Mouse (Mus musculus) heart, embryonic 14.5 days (tissue): ENCODE data around the gene Tfdp2. TPM values are rescaled to one million over a fixed set of nuclear protein-coding genes. Genes with fewer than 3 reads are reported as not detected.
A peak's percentile ranks its signal among the peaks of the same experiment; 100 is the strongest.

ENCODE experiments used
- ATAC-seq: fragments of 200-750 bp; cut with Nextera tagmentation; 2 replicates; pipeline ENCODE4 v1.8.0; 2017; ENCODE audit warnings: low read depth, moderate TSS enrichment; ENCODE audit not compliant: insufficient number of reproducible peaks, insufficient read depth, low FRiP score
- H3K27ac ChIP-seq, 2 experiments: fragments of 200-500 bp in 1 of 2; fragments of 300-500 bp in 1 of 2; sonication (generic) in 1 of 2; replicated peaks in 1 of 2; 2 replicates each; pipeline ENCODE4 v1.5.1; 2012 to 2014; ENCODE audit warnings: low read depth in 2 of 2, low read length in 2 of 2, control low read depth in 1 of 2, mild to moderate bottlenecking in 1 of 2, mixed read lengths in 1 of 2; ENCODE audit not compliant: control insufficient read depth in 1 of 2, insufficient read depth in 1 of 2
- H3K27me3 ChIP-seq: fragments of 300-500 bp; sonication (generic); 2 replicates; pipeline ENCODE4 v1.6.1; 2014; ENCODE audit warnings: mild to moderate bottlenecking, low read length, control low read depth; ENCODE audit not compliant: control insufficient read depth, insufficient read depth
- H3K36me3 ChIP-seq: fragments of 300-500 bp; sonication (generic); 2 replicates; pipeline ENCODE4 v1.6.1; 2014; ENCODE audit warnings: mild to moderate bottlenecking, control low read depth, low read length, mixed read lengths; ENCODE audit not compliant: control insufficient read depth, insufficient read depth
- H3K4me1 ChIP-seq, 2 experiments: fragments of 200-500 bp in 1 of 2; fragments of 300-500 bp in 1 of 2; sonication (generic) in 1 of 2; 2 replicates each; pipeline ENCODE4 v1.6.1; 2012 to 2014; ENCODE audit warnings: low read length in 2 of 2, control low read depth in 1 of 2, mixed read lengths in 1 of 2; ENCODE audit not compliant: control insufficient read depth in 2 of 2, insufficient read depth in 2 of 2
- H3K4me2 ChIP-seq: fragments of 300-500 bp; sonication (generic); 2 replicates; pipeline ENCODE4 v1.6.1; 2014; ENCODE audit warnings: mild to moderate bottlenecking, low read length
- H3K4me3 ChIP-seq, 2 experiments: fragments of 200-500 bp in 1 of 2; fragments of 300-500 bp in 1 of 2; sonication (generic) in 1 of 2; 2 replicates each; pipeline ENCODE4 v1.5.1; 2012 to 2014; ENCODE audit warnings: low read length in 2 of 2, mild to moderate bottlenecking in 2 of 2, control low read depth in 1 of 2, low read depth in 1 of 2, moderate library complexity in 1 of 2; ENCODE audit not compliant: control insufficient read depth in 1 of 2, insufficient read depth in 1 of 2
- H3K9ac ChIP-seq: fragments of 300-500 bp; sonication (generic); 2 replicates; pipeline ENCODE4 v1.6.1; 2014; ENCODE audit warnings: mild to moderate bottlenecking, low read length
- H3K9me3 ChIP-seq: fragments of 300-500 bp; sonication (generic); 2 replicates; pipeline ENCODE4 v1.6.1; 2016; ENCODE audit warnings: low read length, control low read depth; ENCODE audit not compliant: control insufficient read depth
- WGBS: fragments of 180-500 bp; shearing (Covaris S2); extraction: QIAGEN DNeasy Blood & Tissue Kit; methylation state at CpG from one replicate; pipeline ENCODE4 v1.1.7; 2014; 5-methylcytosine and 5-hydroxymethylcytosine counted together
- polyA plus RNA-seq: library from polyadenylated mRNA; unstranded; fragments of >200 nt; fragmentation: Nextera tagmentation; extraction: Ambion mirVana; gene quantifications from 2 replicates; pipeline ENCODE4 v1.2.1, GENCODE M21; 2014

The Tfdp2 gene
- polyA plus RNA-seq: 38.1 and 44.3 TPM in 2 replicates

GRCm38 (mm10) chr9:96195885-96196622, at the start of gene Tfdp2:
Gene Tfdp2, plus strand, starts transcription at chr9:96196275.
- H3K36me3 ChIP-seq: no peaks in the 10 kb centered on the region
- ATAC-seq: peak; percentile 99
- peak within 1 kb of the TSS; percentile 83 to 93 for H3K27ac ChIP-seq
- peak within 1 kb of the TSS; percentile 92 for H3K9ac ChIP-seq
- peak within 1 kb of the TSS; percentile 81 to 90 for H3K4me3 ChIP-seq
- H3K27me3 ChIP-seq: no peaks in the 10 kb centered on the region
- WGBS: under 1% methylated on average over 76 of the region's 81 CpGs
- H3K9me3 ChIP-seq: no peaks in the 10 kb centered on the region
- peak within 1 kb of the TSS; percentile 94 for H3K4me2 ChIP-seq
- peaks cover 6 to 20% of the 10 kb centered on the region in 2 experiments for H3K4me1 ChIP-seq

GRCm38 (mm10) chr9:96152801-96153200, 43.3 kb upstream of the Tfdp2 start:
- Histone ChIP-seq H3K36me3 (peaks cover 32% of the 10 kb centered on the region), H3K4me2 (no peak overlapping the region), H3K27me3 (no peaks in the 10 kb centered on the region), H3K9me3 (no peaks in the 10 kb centered on the region), H3K27ac (no peak overlapping the region), H3K9ac (no peak overlapping the region), H3K4me1 (no peaks in the 10 kb centered on the region), H3K4me3 (no peak overlapping the region)
- 84% methylated on average over 7 of the region's 7 CpGs for WGBS
- ATAC-seq: no peak

GRCm38 (mm10) chr9:96158431-96158830, 37.6 kb upstream of the Tfdp2 start:
- Histone ChIP-seq H3K27me3 (no peaks in the 10 kb centered on the region), H3K27ac (peak overlapping the region; percentile 76 to 83), H3K9me3 (no peaks in the 10 kb centered on the region), H3K4me3 (no peak overlapping the region), H3K36me3 (peaks cover 17% of the 10 kb centered on the region), H3K4me2 (no peak overlapping the region), H3K9ac (no peak overlapping the region), H3K4me1 (peaks cover 9 to 11% of the 10 kb centered on the region in 2 experiments; a peak in 2 of 4 replicates)
- ATAC-seq: no peak
- 31% methylated on average over 4 of the region's 4 CpGs for WGBS

- Histone ChIP-seq H3K4me1 (peaks cover 9 to 11% of the 10 kb centered on the region in 2 experiments; a peak in 2 of 4 replicates), H3K9me3 (no peaks in the 10 kb centered on the region), H3K4me2 (no peak overlapping the region), H3K36me3 (peaks cover 16% of the 10 kb centered on the region), H3K27me3 (no peaks in the 10 kb centered on the region), H3K9ac (no peak overlapping the region), H3K4me3 (no peak overlapping the region), H3K27ac (peak overlapping the region in 1 of 2 experiments; percentile 37; a peak in 3 of 4 replicates)
- 59% methylated on average over 3 of the region's 3 CpGs for WGBS
- no peak for ATAC-seq
These were observed 37.0 kb upstream of the Tfdp2 start for GRCm38 (mm10) chr9:96159047-96159446.

DNA sequence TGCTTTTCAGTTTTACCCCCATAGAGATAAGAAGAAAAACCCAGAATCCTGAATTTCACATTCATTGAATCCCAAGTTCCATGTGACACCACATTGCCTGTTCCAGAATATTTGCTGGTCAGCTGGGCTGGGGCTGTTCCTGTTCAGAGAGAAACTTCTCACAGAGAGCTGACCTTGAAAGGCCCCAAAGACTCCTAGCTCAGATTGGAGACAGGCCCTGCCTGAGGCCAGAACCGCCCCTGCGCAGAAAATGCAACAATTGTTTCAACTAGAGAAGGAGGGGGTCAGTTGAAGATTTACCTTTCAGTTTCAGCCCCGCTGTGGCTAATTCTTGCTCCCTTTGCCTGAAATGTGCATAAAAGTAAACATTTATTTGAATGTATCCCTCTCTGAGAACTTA, 35.3 kb upstream of the Tfdp2 start:
- Histone ChIP-seq H3K4me2 (no peak overlapping the region), H3K4me1 (peaks cover 9 to 11% of the 10 kb centered on the region in 2 experiments; a peak in 2 of 4 replicates), H3K27ac (no peak overlapping the region; a peak in 1 of 4 replicates), H3K9ac (peak overlapping the region; percentile 5; the same call in 1 of the 2 replicates), H3K9me3 (no peaks in the 10 kb centered on the region), H3K4me3 (no peak overlapping the region), H3K36me3 (peaks cover 5% of the 10 kb centered on the region), H3K27me3 (no peaks in the 10 kb centered on the region)
- WGBS: 62% methylated on average over 3 of the region's 3 CpGs
- no peak for ATAC-seq

DNA sequence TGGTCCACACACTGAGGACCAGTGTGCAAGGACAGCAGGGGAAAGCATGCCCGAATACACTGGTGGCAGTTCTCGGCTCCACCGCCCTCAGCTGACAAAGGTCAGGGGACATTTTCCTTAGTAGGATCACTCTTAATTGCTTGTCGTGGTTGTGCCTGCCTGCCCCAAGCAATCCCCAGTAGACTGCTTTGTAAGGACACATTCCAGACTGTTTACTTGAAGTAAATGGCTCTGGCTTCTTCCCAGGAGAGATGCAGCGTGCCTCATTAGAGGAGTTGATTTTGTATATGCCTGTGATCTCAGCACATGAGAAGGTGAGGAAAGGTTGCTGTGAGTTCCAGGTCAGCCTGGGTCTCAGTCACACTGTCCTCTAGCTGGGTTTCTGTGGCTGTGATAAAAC, 33.7 kb upstream of the Tfdp2 start:
- no peak for ATAC-seq
- Histone ChIP-seq H3K4me1 (peaks cover 11 to 12% of the 10 kb centered on the region in 2 experiments; a peak in 2 of 4 replicates), H3K9ac (no peak overlapping the region), H3K4me3 (no peak overlapping the region), H3K27ac (no peak overlapping the region), H3K27me3 (no peaks in the 10 kb centered on the region), H3K36me3 (0 out of 2 replicates have a peak, but pooled peaks cover 2% of the 10 kb centered on the region), H3K9me3 (no peaks in the 10 kb centered on the region), H3K4me2 (no peak overlapping the region)
- WGBS: 83% methylated on average over 5 of the region's 5 CpGs

DNA sequence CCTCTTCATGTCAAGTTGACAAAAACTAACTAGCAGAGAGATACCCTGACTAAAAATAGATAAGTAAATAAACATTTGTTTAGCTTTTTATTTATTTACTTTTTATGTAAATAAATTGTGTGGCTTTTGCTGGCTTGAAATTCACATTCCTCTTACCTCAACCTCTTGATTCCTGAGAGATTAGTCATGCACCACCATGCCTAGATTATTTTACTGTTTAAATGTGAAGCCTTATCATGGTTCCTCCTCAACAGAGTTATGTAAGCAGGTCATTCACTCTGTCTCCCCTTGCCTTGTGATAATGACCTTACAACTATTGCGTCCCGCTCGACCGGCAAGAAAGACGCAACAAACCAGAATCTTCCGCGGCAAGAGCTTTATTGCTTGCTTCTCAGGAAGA, 32.6 kb upstream of the Tfdp2 start:
- Histone ChIP-seq H3K4me1 (peaks cover 10 to 11% of the 10 kb centered on the region in 2 experiments; a peak in 2 of 4 replicates), H3K27ac (no peak overlapping the region), H3K9ac (no peak overlapping the region), H3K36me3 (0 out of 2 replicates have a peak, but pooled peaks cover 2% of the 10 kb centered on the region), H3K4me3 (no peak overlapping the region), H3K27me3 (no peaks in the 10 kb centered on the region), H3K9me3 (no peaks in the 10 kb centered on the region), H3K4me2 (no peak overlapping the region)
- ATAC-seq: no peak
- 91% methylated on average over 7 of the region's 7 CpGs for WGBS
